Mouse (Mus musculus): ENCODE measurements around the gene Fbxw5. TPM values are rescaled to one million over a fixed set of nuclear protein-coding genes. Genes with fewer than 3 reads are reported as not detected.
A peak's percentile ranks its signal among the peaks of the same experiment; 100 is the strongest.

Fbxw5 gene
- polyA plus RNA-seq, 1 experiment from 2014 or later: 77.5 TPM

DNA sequence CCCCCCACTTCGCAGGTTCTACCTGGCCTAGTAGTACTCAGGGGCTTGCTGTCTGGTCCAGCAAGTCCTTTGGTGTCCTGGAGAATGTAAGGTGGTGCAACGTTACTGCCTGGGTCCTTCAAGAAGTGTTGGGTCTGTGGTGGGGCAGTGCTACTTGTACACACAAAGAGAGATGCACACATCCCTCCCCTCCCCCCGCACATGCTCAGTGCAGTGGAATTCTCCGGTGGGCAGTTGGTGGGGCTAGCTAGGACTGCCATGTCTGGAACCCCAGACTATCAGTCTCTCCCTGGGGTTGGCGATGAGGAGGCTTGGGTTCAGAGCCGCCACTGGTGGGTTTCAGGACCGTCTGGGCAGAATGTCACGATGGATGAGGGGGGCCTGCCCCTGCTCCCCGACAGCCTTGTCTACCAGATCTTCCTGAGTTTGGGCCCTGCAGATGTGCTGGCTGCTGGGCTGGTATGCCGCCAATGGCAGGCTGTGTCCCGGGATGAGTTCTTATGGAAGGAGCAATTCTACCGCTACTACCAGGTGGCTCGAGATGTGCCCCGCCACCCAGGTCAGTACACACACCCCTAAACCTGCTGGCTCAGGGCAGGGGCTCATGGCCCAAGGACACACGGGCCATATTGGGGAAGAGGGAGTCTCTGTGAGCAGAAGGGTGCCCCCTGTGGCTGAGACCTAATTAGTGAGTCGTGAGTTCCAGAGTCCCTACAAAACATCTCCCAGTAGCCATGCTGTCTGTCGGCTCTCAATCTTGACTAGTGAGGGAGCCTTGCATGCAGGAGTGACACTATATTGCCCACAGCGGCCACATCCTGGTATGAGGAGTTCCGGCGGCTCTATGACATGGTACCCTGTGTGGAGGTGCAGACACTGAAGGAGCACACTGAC lies 1.3 kb downstream of the Fbxw5 start, which contains the start of gene C8g:
Gene C8g, minus strand, starts transcription at position 127 of the 894 bp plus-strand sequence.
- no peaks in the 10 kb centered on the region for H3K9me3 ChIP-seq (ENCODE audit: control insufficient read depth, low read depth, low read length)
- H3K4me3 ChIP-seq (ENCODE audit: low read depth, low read length): peak within 1 kb of the TSS; percentile 84
- peak within 1 kb of the TSS; percentile 80 for H3K9ac ChIP-seq (replicated peaks; ENCODE audit: low read depth, low read length)
- ATAC-seq (ENCODE audit: insufficient number of reproducible peaks, insufficient read depth, low FRiP score, low read depth): no peak
- H3K4me1 ChIP-seq (ENCODE audit: control insufficient read depth, insufficient read depth, low read length): peaks cover 8% of the 10 kb centered on the region
- no peaks in the 10 kb centered on the region for H3K27me3 ChIP-seq (ENCODE audit: control insufficient read depth, insufficient read depth, low read length)
- H3K36me3 ChIP-seq (ENCODE audit: control insufficient read depth, insufficient read depth, low read length): peaks cover 15% of the 10 kb centered on the region
- WGBS: 74% methylated on average over 20 of the region's 20 CpGs
- H3K27ac ChIP-seq (ENCODE audit: low read length): peak within 1 kb of the TSS; percentile 52; the same call in 1 of the 2 replicates
- peak within 1 kb of the TSS; percentile 98 for H3K4me2 ChIP-seq (replicated peaks; ENCODE audit: low read depth, low read length)

DNA sequence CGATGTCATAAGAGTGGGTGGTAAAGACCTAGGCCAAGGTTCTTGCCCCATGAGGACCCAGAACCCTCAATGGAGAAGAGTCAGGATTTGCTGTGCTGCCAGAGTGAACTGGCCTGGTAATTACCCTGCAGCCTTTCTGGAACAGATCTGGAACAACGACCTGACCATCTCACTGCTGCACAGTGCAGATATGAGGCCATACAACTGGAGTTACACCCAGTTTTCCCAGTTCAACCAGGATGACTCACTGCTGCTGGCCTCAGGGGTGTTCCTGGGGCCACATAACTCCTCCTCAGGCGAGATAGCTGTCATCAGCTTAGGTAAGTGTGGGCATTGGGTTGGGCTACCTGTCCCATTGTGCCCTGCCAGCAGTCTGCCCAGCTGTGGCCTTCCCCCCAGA lies 2.2 kb downstream of the Fbxw5 start:
- Histone ChIP-seq H3K4me1 (ENCODE audit: control insufficient read depth, insufficient read depth, low read length) (peaks cover 8% of the 10 kb centered on the region), H3K9ac (replicated peaks; ENCODE audit: low read depth, low read length) (no peak overlapping the region), H3K27me3 (ENCODE audit: control insufficient read depth, insufficient read depth, low read length) (no peaks in the 10 kb centered on the region), H3K36me3 (ENCODE audit: control insufficient read depth, insufficient read depth, low read length) (peaks cover 15% of the 10 kb centered on the region), H3K4me2 (replicated peaks; ENCODE audit: low read depth, low read length) (no peak overlapping the region), H3K27ac (ENCODE audit: low read length) (no peak overlapping the region), H3K9me3 (ENCODE audit: control insufficient read depth, low read depth, low read length) (no peaks in the 10 kb centered on the region), H3K4me3 (ENCODE audit: low read depth, low read length) (no peak overlapping the region)
- 83% methylated on average over 3 of the region's 3 CpGs for WGBS
- no peak for ATAC-seq (ENCODE audit: insufficient number of reproducible peaks, insufficient read depth, low FRiP score, low read depth)

DNA sequence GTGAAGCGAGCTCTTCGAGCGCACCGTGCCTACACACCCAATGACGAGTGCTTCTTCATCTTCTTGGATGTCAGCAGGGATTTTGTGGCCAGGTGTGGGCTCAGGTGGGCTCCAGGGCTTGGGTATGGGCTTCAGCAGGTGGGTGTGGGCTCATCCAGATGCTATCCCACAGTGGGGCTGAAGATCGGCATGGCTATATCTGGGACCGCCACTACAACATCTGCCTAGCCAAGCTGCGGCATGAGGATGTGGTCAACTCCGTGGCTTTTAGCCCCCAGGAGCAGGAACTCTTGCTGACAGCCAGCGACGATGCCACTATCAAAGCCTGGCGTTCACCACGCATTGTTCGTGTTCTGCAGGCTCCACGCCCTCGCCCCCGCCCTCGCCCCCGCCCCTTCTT lies 4.0 kb downstream of the Fbxw5 start:
- Histone ChIP-seq H3K4me2 (replicated peaks; ENCODE audit: low read depth, low read length) (no peak overlapping the region), H3K9ac (replicated peaks; ENCODE audit: low read depth, low read length) (no peak overlapping the region), H3K4me3 (ENCODE audit: low read depth, low read length) (no peak overlapping the region), H3K36me3 (ENCODE audit: control insufficient read depth, insufficient read depth, low read length) (peaks cover 15% of the 10 kb centered on the region), H3K27ac (ENCODE audit: low read length) (no peak overlapping the region), H3K4me1 (ENCODE audit: control insufficient read depth, insufficient read depth, low read length) (peaks cover 8% of the 10 kb centered on the region), H3K27me3 (ENCODE audit: control insufficient read depth, insufficient read depth, low read length) (no peaks in the 10 kb centered on the region), H3K9me3 (ENCODE audit: control insufficient read depth, low read depth, low read length) (no peaks in the 10 kb centered on the region)
- WGBS: 92% methylated on average over 19 of the region's 19 CpGs
- no peak for ATAC-seq (ENCODE audit: insufficient number of reproducible peaks, insufficient read depth, low FRiP score, low read depth)

DNA sequence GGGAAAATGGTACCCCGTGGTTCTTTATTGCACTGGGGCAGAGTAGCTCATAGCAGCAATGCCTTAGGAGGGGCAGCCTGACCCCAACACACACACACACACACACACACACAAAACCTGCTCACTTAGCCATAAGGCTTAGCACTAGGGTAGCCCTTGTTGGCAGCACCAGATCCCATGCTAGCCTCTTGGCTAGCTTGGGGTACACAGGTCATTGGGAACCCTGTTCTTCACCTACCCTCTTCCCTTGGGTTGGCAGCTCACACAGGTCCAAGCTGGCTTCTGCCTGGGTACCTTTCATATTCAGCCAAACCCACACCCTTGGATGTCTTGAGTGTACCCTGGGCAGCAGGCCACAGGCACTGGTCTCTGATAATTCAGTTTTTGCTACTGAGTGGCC lies 4.5 kb downstream of the Fbxw5 start:
- Histone ChIP-seq H3K9me3 (ENCODE audit: control insufficient read depth, low read depth, low read length) (no peaks in the 10 kb centered on the region), H3K27ac (ENCODE audit: low read length) (no peak overlapping the region), H3K9ac (replicated peaks; ENCODE audit: low read depth, low read length) (no peak overlapping the region), H3K36me3 (ENCODE audit: control insufficient read depth, insufficient read depth, low read length) (peaks cover 15% of the 10 kb centered on the region), H3K27me3 (ENCODE audit: control insufficient read depth, insufficient read depth, low read length) (no peaks in the 10 kb centered on the region), H3K4me3 (ENCODE audit: low read depth, low read length) (no peak overlapping the region), H3K4me1 (ENCODE audit: control insufficient read depth, insufficient read depth, low read length) (peaks cover 8% of the 10 kb centered on the region), H3K4me2 (replicated peaks; ENCODE audit: low read depth, low read length) (no peak overlapping the region)
- 100% methylated on average over 1 of the region's 1 CpGs for WGBS
- ATAC-seq (ENCODE audit: insufficient number of reproducible peaks, insufficient read depth, low FRiP score, low read depth): no peak

DNA sequence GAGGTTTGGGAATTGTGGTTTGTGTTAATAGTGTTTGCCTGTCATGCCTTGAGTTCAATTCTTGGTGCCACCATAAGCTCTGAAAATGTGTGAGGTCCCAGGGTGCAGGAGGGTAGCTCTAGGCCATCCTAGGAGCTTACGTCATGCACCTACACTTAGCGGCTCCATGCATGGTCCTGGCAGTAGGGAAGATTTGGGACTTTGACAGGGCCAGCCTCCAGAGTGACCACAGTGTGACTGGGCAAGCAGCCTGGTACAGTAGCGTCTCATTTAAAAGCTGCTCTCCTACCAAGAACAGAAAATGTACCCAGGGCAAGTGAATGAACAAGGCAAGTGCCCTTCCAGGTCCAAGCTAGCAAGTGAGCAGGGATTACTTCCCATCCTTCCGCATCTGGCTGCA lies 5.3 kb downstream of the Fbxw5 start:
- Histone ChIP-seq H3K4me3 (ENCODE audit: low read depth, low read length) (no peak overlapping the region), H3K9me3 (ENCODE audit: control insufficient read depth, low read depth, low read length) (no peaks in the 10 kb centered on the region), H3K4me2 (replicated peaks; ENCODE audit: low read depth, low read length) (no peak overlapping the region), H3K36me3 (ENCODE audit: control insufficient read depth, insufficient read depth, low read length) (peaks cover 15% of the 10 kb centered on the region), H3K27ac (ENCODE audit: low read length) (no peak overlapping the region), H3K4me1 (ENCODE audit: control insufficient read depth, insufficient read depth, low read length) (peaks cover 8% of the 10 kb centered on the region), H3K27me3 (ENCODE audit: control insufficient read depth, insufficient read depth, low read length) (no peaks in the 10 kb centered on the region), H3K9ac (replicated peaks; ENCODE audit: low read depth, low read length) (no peak overlapping the region)
- 97% methylated on average over 4 of the region's 4 CpGs for WGBS
- no peak for ATAC-seq (ENCODE audit: insufficient number of reproducible peaks, insufficient read depth, low FRiP score, low read depth)

DNA sequence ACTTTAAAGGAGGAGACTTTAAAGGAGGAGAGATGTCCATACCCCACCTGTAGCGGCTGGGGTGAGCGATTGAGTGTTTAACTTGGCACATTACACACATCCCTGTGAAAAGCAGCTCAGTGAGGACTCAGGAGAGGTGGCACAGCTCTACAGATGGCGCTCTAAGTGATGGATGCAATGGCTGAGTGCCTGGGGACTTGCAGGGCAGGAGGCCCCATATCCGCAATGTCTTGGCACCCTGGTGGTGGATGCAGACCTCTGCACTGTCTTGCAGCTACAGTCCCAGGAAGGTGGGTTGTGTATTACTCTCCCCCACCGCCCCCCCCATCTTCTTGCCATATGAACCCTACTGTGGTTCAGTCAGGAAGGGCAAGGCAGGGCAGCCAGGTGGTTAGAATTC lies 6.4 kb downstream of the Fbxw5 start:
- Histone ChIP-seq H3K9me3 (ENCODE audit: control insufficient read depth, low read depth, low read length) (no peaks in the 10 kb centered on the region), H3K9ac (replicated peaks; ENCODE audit: low read depth, low read length) (no peak overlapping the region), H3K4me1 (ENCODE audit: control insufficient read depth, insufficient read depth, low read length) (0 out of 2 replicates have a peak, but pooled peaks cover 1% of the 10 kb centered on the region), H3K4me3 (ENCODE audit: low read depth, low read length) (no peak overlapping the region), H3K27me3 (ENCODE audit: control insufficient read depth, insufficient read depth, low read length) (no peaks in the 10 kb centered on the region), H3K4me2 (replicated peaks; ENCODE audit: low read depth, low read length) (no peak overlapping the region), H3K27ac (ENCODE audit: low read length) (no peak overlapping the region), H3K36me3 (ENCODE audit: control insufficient read depth, insufficient read depth, low read length) (peaks cover 15% of the 10 kb centered on the region)
- WGBS: 34% methylated on average over 5 of the region's 5 CpGs
- ATAC-seq (ENCODE audit: insufficient number of reproducible peaks, insufficient read depth, low FRiP score, low read depth): no peak

DNA sequence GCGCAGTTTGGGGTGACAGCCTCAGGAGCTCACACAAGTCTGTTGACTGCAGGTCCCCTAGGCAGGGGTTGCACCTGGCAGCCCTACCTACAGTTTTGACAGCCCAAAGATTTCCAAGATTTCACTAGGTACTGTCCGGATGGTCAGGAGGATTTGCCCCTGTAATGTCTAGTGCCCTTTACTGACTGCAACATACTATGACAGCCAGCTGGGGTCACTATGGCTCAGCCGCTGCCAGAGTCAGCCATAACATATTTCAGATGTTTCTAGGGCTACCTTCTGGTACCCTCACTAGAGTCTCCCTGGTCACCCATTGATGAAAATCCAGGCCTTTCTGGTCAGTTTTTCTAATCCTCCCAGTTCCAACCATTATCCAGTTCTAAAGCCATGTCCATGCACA lies 9.4 kb downstream of the Fbxw5 start:
- Histone ChIP-seq H3K27me3 (ENCODE audit: control insufficient read depth, insufficient read depth, low read length) (no peaks in the 10 kb centered on the region), H3K4me1 (ENCODE audit: control insufficient read depth, insufficient read depth, low read length) (no peaks in the 10 kb centered on the region), H3K9me3 (ENCODE audit: control insufficient read depth, low read depth, low read length) (no peaks in the 10 kb centered on the region), H3K36me3 (ENCODE audit: control insufficient read depth, insufficient read depth, low read length) (peaks cover 6% of the 10 kb centered on the region), H3K4me3 (ENCODE audit: low read depth, low read length) (no peak overlapping the region), H3K9ac (replicated peaks; ENCODE audit: low read depth, low read length) (no peak overlapping the region), H3K4me2 (replicated peaks; ENCODE audit: low read depth, low read length) (no peak overlapping the region), H3K27ac (ENCODE audit: low read length) (no peak overlapping the region)
- no peak for ATAC-seq (ENCODE audit: insufficient number of reproducible peaks, insufficient read depth, low FRiP score, low read depth)
- 55% methylated on average over 3 of the region's 3 CpGs for WGBS

DNA sequence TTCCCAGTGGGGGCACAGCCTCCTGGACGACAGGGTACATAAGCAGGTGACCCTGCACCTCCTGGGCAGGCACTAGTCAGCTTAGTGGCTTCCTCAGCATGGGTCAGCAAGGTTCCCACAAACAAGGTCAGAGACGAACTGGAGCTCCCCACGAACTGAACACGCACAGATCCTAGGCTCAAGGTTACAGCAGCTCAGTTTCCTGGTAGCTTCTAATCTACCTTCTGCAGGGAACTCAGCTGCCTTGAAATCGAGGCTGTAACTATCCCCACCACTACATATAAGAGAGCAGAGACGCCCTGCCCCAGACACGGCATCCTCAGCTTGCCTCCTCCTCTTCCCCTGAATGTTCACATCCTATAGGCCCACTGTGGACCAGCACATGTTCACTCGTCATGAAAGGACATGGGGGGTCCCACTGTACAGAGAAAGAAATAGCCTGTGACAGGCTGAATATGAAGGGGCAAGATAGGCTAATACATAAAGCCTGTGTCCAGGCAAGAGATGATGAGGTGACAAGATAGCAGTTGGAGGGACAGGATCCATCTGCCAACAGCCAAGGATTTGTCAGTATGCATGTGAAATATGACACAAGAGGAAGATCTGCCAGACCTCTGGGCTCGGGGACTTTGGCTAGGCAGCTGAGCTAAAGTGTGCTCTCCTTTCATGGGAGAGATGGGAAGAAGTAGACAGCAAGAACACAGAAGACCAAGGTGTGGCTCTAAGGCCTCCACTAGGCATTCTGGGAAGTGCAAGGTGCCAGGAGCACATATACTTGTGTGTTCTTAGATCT lies 26.2 kb downstream of the Fbxw5 start:
- Histone ChIP-seq H3K36me3 (ENCODE audit: control insufficient read depth, insufficient read depth, low read length) (peaks cover 70% of the 10 kb centered on the region), H3K4me3 (ENCODE audit: low read depth, low read length) (no peak overlapping the region), H3K9me3 (ENCODE audit: control insufficient read depth, low read depth, low read length) (no peaks in the 10 kb centered on the region), H3K4me1 (ENCODE audit: control insufficient read depth, insufficient read depth, low read length) (no peaks in the 10 kb centered on the region), H3K9ac (replicated peaks; ENCODE audit: low read depth, low read length) (no peak overlapping the region), H3K4me2 (replicated peaks; ENCODE audit: low read depth, low read length) (no peak overlapping the region), H3K27ac (ENCODE audit: low read length) (no peak overlapping the region), H3K27me3 (ENCODE audit: control insufficient read depth, insufficient read depth, low read length) (no peaks in the 10 kb centered on the region)
- ATAC-seq (ENCODE audit: insufficient number of reproducible peaks, insufficient read depth, low FRiP score, low read depth): no peak
- WGBS: 89% methylated on average over 9 of the region's 9 CpGs
